Comparison of ENCODE assay signal across 11 mouse cellular contexts in the genomic region with DNA sequence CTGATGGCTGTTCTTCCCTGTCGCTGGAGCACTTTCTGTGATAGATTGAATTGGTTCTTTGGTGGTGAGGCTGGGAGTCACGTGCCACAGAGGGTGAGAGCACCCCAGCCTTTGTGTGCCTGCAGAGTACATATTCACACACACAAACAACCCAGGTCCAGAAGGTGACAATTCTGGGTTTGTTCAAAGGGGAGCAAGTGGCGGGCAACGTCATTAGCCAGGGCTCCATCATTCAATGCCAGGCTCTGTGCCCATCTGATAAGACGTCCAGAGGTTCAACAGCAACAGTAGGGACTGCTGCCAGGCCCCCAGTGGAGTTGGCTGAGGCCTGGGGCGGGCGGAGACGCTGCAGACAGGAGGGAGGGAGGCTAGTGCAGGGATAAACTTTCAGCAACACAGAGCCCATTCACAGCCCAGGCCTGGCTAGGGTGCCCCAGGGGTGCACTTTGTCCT. TPM values are rescaled to one million over a fixed set of nuclear protein-coding genes. Genes with fewer than 3 reads are reported as not detected.
A peak's percentile ranks its signal among the peaks of the same experiment; 100 is the strongest.
DNase-seq lines count a peak whose midpoint lies in the region; ATAC-seq lines count a peak whose summit lies in the region.
"Had no signal": no experiment of that assay in that cellular context is flagged by ENCODE, and none has a peak within 500 bp of the region (broad histone marks: within the 10 kb centered on the region; RNA-seq: fewer than 3 reads in every experiment).

No protein-coding gene starts in this region.

- no peaks in the 10 kb centered on the region for H3K36me3 ChIP-seq in embryonic facial prominence, embryonic 15.5 days
- no peaks in the 10 kb centered on the region for H3K36me3 ChIP-seq in kidney, embryonic 15.5 days
- H3K36me3 ChIP-seq in neural tube, embryonic 15.5 days: no peaks in the 10 kb centered on the region
- H3K36me3 ChIP-seq in hindbrain, embryonic 10.5 days: no peaks in the 10 kb centered on the region

- no peak overlapping the region for H3K27ac ChIP-seq in embryonic facial prominence, embryonic 15.5 days (replicated peaks)
- peak overlapping the region; percentile 63 for H3K27ac ChIP-seq in kidney, embryonic 15.5 days
- no peak overlapping the region for H3K27ac ChIP-seq in neural tube, embryonic 15.5 days (replicated peaks)
- no peak overlapping the region for H3K27ac ChIP-seq in hindbrain, embryonic 10.5 days
- H3K27ac ChIP-seq: gastrocnemius, adult 2 months had no signal

- WGBS in embryonic facial prominence, embryonic 15.5 days: 48% methylated on average over 8 of the region's 8 CpGs
- 54% methylated on average over 8 of the region's 8 CpGs for WGBS in kidney, embryonic 15.5 days
- 60% methylated on average over 8 of the region's 8 CpGs for WGBS in neural tube, embryonic 15.5 days
- 59% methylated on average over 8 of the region's 8 CpGs for whole genome bisulfite sequencing in hindbrain, embryonic 10.5 days

- peaks cover 9% of the 10 kb centered on the region; the same call in 1 of the 2 replicates for H3K4me1 ChIP-seq in embryonic facial prominence, embryonic 15.5 days
- peaks cover 60% of the 10 kb centered on the region for H3K4me1 ChIP-seq in kidney, embryonic 15.5 days
- 0 out of 2 replicates have a peak, but pooled peaks cover 7% of the 10 kb centered on the region for H3K4me1 ChIP-seq in neural tube, embryonic 15.5 days
- H3K4me1 ChIP-seq in hindbrain, embryonic 10.5 days (replicated peaks): peaks cover 30% of the 10 kb centered on the region

- H3K27me3 ChIP-seq in embryonic facial prominence, embryonic 15.5 days: no peaks in the 10 kb centered on the region
- H3K27me3 ChIP-seq in kidney, embryonic 15.5 days: no peaks in the 10 kb centered on the region; the same call in 1 of the 2 replicates
- H3K27me3 ChIP-seq in neural tube, embryonic 15.5 days (replicated peaks): no peaks in the 10 kb centered on the region
- peaks cover 9% of the 10 kb centered on the region; the same call in 1 of the 2 replicates for H3K27me3 ChIP-seq in hindbrain, embryonic 10.5 days (ENCODE audit: insufficient read depth, poor library complexity, severe bottlenecking)

- peak; percentile 79 for DNase-seq in adrenal gland, adult 2 months
- no peak for DNase-seq in hindbrain, embryonic 10.5 days (ENCODE audit: low spot score)
- no peak for DNase-seq in left cerebral cortex, postnatal 14 days (ENCODE audit: low spot score in 2 of 2)
- DNase-seq: cerebellum, adult 9-11 months; gastrocnemius, adult 2 months; layer of hippocampus, postnatal 36 days; spleen, adult 18-20 months had no signal

- no peak overlapping the region for H3K4me3 ChIP-seq in embryonic facial prominence, embryonic 15.5 days (replicated peaks)
- no peak overlapping the region for H3K4me3 ChIP-seq in kidney, embryonic 15.5 days (replicated peaks)
- H3K4me3 ChIP-seq in neural tube, embryonic 15.5 days (replicated peaks): no peak overlapping the region
- H3K4me3 ChIP-seq in hindbrain, embryonic 10.5 days: no peak overlapping the region
- H3K4me3 ChIP-seq: gastrocnemius, adult 2 months had no signal

- no peaks in the 10 kb centered on the region for H3K9me3 ChIP-seq in embryonic facial prominence, embryonic 15.5 days (replicated peaks)
- H3K9me3 ChIP-seq in kidney, embryonic 15.5 days (replicated peaks): no peaks in the 10 kb centered on the region
- no peaks in the 10 kb centered on the region for H3K9me3 ChIP-seq in neural tube, embryonic 15.5 days (replicated peaks)
- no peaks in the 10 kb centered on the region for H3K9me3 ChIP-seq in hindbrain, embryonic 10.5 days

- H3K9ac ChIP-seq in embryonic facial prominence, embryonic 15.5 days: no peak overlapping the region
- H3K9ac ChIP-seq in kidney, embryonic 15.5 days: no peak overlapping the region
- no peak overlapping the region for H3K9ac ChIP-seq in neural tube, embryonic 15.5 days (replicated peaks)

- ATAC-seq in embryonic facial prominence, embryonic 15.5 days (ENCODE audit: insufficient number of reproducible peaks, low FRiP score, low TSS enrichment, low read depth): 0 out of 2 replicates have a peak, but pooled peaks have one; percentile 56
- peak; percentile 52; the same call in 1 of the 2 replicates for ATAC-seq in kidney, embryonic 15.5 days (replicated peaks; ENCODE audit: low FRiP score)
- ATAC-seq in megakaryocyte progenitor cell, adult 5-6 weeks (replicated peaks; ENCODE audit: poor library complexity): peak; percentile 84
- ATAC-seq in neural tube, embryonic 15.5 days (ENCODE audit: low FRiP score): no peak

- intact Hi-C loops in left cerebral cortex, postnatal 14 days (cut with DNase I): no loop called here

- H3K4me2 ChIP-seq in embryonic facial prominence, embryonic 15.5 days (replicated peaks): no peak overlapping the region
- no peak overlapping the region for H3K4me2 ChIP-seq in kidney, embryonic 15.5 days
- H3K4me2 ChIP-seq in neural tube, embryonic 15.5 days: no peak overlapping the region

RNA-seq across cellular contexts. Expression of gene Foxl1, which starts 36.3 kb away (rescaled TPM):
- total RNA-seq in adrenal gland, adult 2 months (2021): under 1 TPM; 0.09 to 0.38 TPM
- 0.62 and 0.66 TPM in 2 replicates for polyA plus RNA-seq in adrenal gland, adult 2 months (2012; rRNA removed)
- polyA plus RNA-seq in embryonic facial prominence, embryonic 15.5 days (2015; fragmentation: Nextera tagmentation; extraction: Ambion mirVana): 0.25 and 0.31 TPM in 2 replicates
- polyA plus RNA-seq in kidney, embryonic 15.5 days (2015; fragmentation: Nextera tagmentation; extraction: Ambion mirVana): 6.7 and 6.9 TPM in 2 replicates
- total RNA-seq in megakaryocyte progenitor cell, adult 5-6 weeks (2015): not detected in 2 replicates
- total RNA-seq in megakaryocyte progenitor cell, adult 5-6 weeks (2017): not detected in 2 replicates
- 0.15 and 0.51 TPM in 2 replicates for polyA plus RNA-seq in neural tube, embryonic 15.5 days (2015; fragmentation: Nextera tagmentation; extraction: Ambion mirVana)
- polyA plus RNA-seq in hindbrain, embryonic 10.5 days (2016; fragmentation: Nextera tagmentation; extraction: Ambion mirVana): 1.6 and 3.5 TPM in 2 replicates
- total RNA-seq in left cerebral cortex, postnatal 14 days (2021): under 1 TPM; 0.13 to 0.15 TPM
- total RNA-seq: gastrocnemius, adult 2 months; layer of hippocampus, postnatal 36 days had no signal

RNA-seq across cellular contexts. Expression of gene Foxc2, which starts 48.1 kb away (rescaled TPM):
- 1 to 10 TPM; 3.3 to 6.3 TPM for total RNA-seq in adrenal gland, adult 2 months (2021)
- polyA plus RNA-seq in adrenal gland, adult 2 months (2012; rRNA removed): 14.4 and 15.2 TPM in 2 replicates
- 2.3 and 5.6 TPM in 2 replicates for polyA plus RNA-seq in embryonic facial prominence, embryonic 15.5 days (2015; fragmentation: Nextera tagmentation; extraction: Ambion mirVana)
- 40.8 and 42.3 TPM in 2 replicates for polyA plus RNA-seq in kidney, embryonic 15.5 days (2015; fragmentation: Nextera tagmentation; extraction: Ambion mirVana)
- not detected in 2 replicates for total RNA-seq in megakaryocyte progenitor cell, adult 5-6 weeks (2015)
- not detected in 2 replicates for total RNA-seq in megakaryocyte progenitor cell, adult 5-6 weeks (2017)
- polyA plus RNA-seq in neural tube, embryonic 15.5 days (2015; fragmentation: Nextera tagmentation; extraction: Ambion mirVana): 3.4 TPM in 2 replicates
- 7.0 and 13.7 TPM in 2 replicates for polyA plus RNA-seq in hindbrain, embryonic 10.5 days (2016; fragmentation: Nextera tagmentation; extraction: Ambion mirVana)
- 1 to 10 TPM; 2.7 to 3.5 TPM for total RNA-seq in left cerebral cortex, postnatal 14 days (2021)

RNA-seq across cellular contexts. Expression of gene Mthfsd, which starts 55.9 kb away (rescaled TPM):
- total RNA-seq in adrenal gland, adult 2 months (2021): 10 to 100 TPM; 31.8 to 35.6 TPM
- 62.7 and 65.6 TPM in 2 replicates for polyA plus RNA-seq in adrenal gland, adult 2 months (2012; rRNA removed)
- 58.2 and 61.3 TPM in 2 replicates for polyA plus RNA-seq in embryonic facial prominence, embryonic 15.5 days (2015; fragmentation: Nextera tagmentation; extraction: Ambion mirVana)
- polyA plus RNA-seq in kidney, embryonic 15.5 days (2015; fragmentation: Nextera tagmentation; extraction: Ambion mirVana): 65.5 and 67.1 TPM in 2 replicates
- total RNA-seq in megakaryocyte progenitor cell, adult 5-6 weeks (2015): 13.9 and 17.4 TPM in 2 replicates
- 20.9 and 21.8 TPM in 2 replicates for total RNA-seq in megakaryocyte progenitor cell, adult 5-6 weeks (2017)
- polyA plus RNA-seq in neural tube, embryonic 15.5 days (2015; fragmentation: Nextera tagmentation; extraction: Ambion mirVana): 50.6 and 52.5 TPM in 2 replicates
- 60.5 and 68.2 TPM in 2 replicates for polyA plus RNA-seq in hindbrain, embryonic 10.5 days (2016; fragmentation: Nextera tagmentation; extraction: Ambion mirVana)
- 10 to 100 TPM; 27.0 to 33.4 TPM for total RNA-seq in left cerebral cortex, postnatal 14 days (2021)
